Mouse (Mus musculus) kidney, adult 9 months (tissue): Measurements from ENCODE around the gene Irak2.
A peak's percentile ranks its signal among the peaks of the same experiment; 100 is the strongest.

ENCODE experiments used
- DNase-seq: peaks from one replicate; pipeline ENCODE4 v3.0.0; 2022

Irak2 gene

GRCm38 (mm10) chr6:113642605-113643004 is 4.3 kb downstream of the Irak2 start:
- DNase-seq = no peak

GRCm38 (mm10) chr6:113643021-113643420 is 4.8 kb downstream of the Irak2 start:
- no peak for DNase-seq

GRCm38 (mm10) chr6:113643967-113644366 is 5.7 kb downstream of the Irak2 start:
- DNase-seq = no peak

GRCm38 (mm10) chr6:113644808-113645207 is 6.5 kb downstream of the Irak2 start:
- peak; percentile 81 for DNase-seq

GRCm38 (mm10) chr6:113649346-113650196 is 11.3 kb downstream of the Irak2 start:
- no peak for DNase-seq

- DNase-seq = no peak
These were observed 12.0 kb downstream of the Irak2 start for GRCm38 (mm10) chr6:113650197-113650640.

- peak; percentile 48 for DNase-seq
These were observed 13.4 kb downstream of the Irak2 start for GRCm38 (mm10) chr6:113651626-113652025.

GRCm38 (mm10) chr6:113653551-113653950 is 15.3 kb downstream of the Irak2 start:
- DNase-seq = no peak

GRCm38 (mm10) chr6:113654102-113654501 is 15.8 kb downstream of the Irak2 start:
- DNase-seq = no peak

- no peak for DNase-seq
These were observed 16.6 kb downstream of the Irak2 start for GRCm38 (mm10) chr6:113654753-113655397.

GRCm38 (mm10) chr6:113655475-113655874 is 17.2 kb downstream of the Irak2 start:
- DNase-seq = peak; percentile 66

GRCm38 (mm10) chr6:113656847-113657246 is 18.6 kb downstream of the Irak2 start:
- DNase-seq = no peak

GRCm38 (mm10) chr6:113658226-113658625 is 20.0 kb downstream of the Irak2 start:
- peak; percentile 48 for DNase-seq

GRCm38 (mm10) chr6:113659648-113660491 is 21.6 kb downstream of the Irak2 start:
- no peak for DNase-seq

- DNase-seq = no peak
These were observed 22.5 kb downstream of the Irak2 start for GRCm38 (mm10) chr6:113660492-113661352.

GRCm38 (mm10) chr6:113661353-113662241 is 23.3 kb downstream of the Irak2 start:
- peak; percentile 90 for DNase-seq

GRCm38 (mm10) chr6:113662964-113663700 is 24.9 kb downstream of the Irak2 start:
- no peak for DNase-seq

- no peak for DNase-seq
These were observed 26.0 kb downstream of the Irak2 start for GRCm38 (mm10) chr6:113664305-113664704.

- DNase-seq = no peak
These were observed 29.4 kb downstream of the Irak2 start for GRCm38 (mm10) chr6:113667611-113668122.
